Mouse (Mus musculus) spleen, adult 2 months (tissue): ENCODE data around the gene Psmc3.

Experiments used
- CTCF ChIP-seq: fragments of 200-500 bp; IDR thresholded peaks from 2 replicates; pipeline ENCODE4 v1.5.1; 2011; ENCODE audit warnings: mild to moderate bottlenecking, inconsistent platforms; ENCODE audit not compliant: insufficient read depth, insufficient read length, insufficient replicate concordance; ENCODE audit errors: extremely low read depth
- POLR2A ChIP-seq: fragments of 200-500 bp; IDR thresholded peaks from 2 replicates; pipeline ENCODE4 v1.6.1; 2011; ENCODE audit warnings: low read depth, low read length, inconsistent platforms

GRCm38 (mm10) chr2:91113334-91113733 lies 59.5 kb downstream of the Psmc3 start:
- no peak for TF ChIP-seq POLR2A
- TF ChIP-seq CTCF = no peak
